Mouse (Mus musculus) cortical plate, adult 2 months (tissue): ENCODE measurements around the gene Glod5.

Experiments used
- CTCF ChIP-seq: fragments of 200-500 bp; IDR thresholded peaks from 2 replicates; pipeline ENCODE4 v1.5.1; 2011; ENCODE audit warnings: mild to moderate bottlenecking, control low read depth, low read length; ENCODE audit not compliant: insufficient read depth; ENCODE audit errors: extremely low read depth
- POLR2A ChIP-seq: fragments of 200-500 bp; IDR thresholded peaks from 2 replicates; pipeline ENCODE4 v1.6.1; 2011; ENCODE audit warnings: mild to moderate bottlenecking, low read length, control low read depth; ENCODE audit not compliant: insufficient read depth; ENCODE audit errors: extremely low read depth

GRCm38 (mm10) chrX:7993068-7993735 lies 25.1 kb downstream of the Glod5 start:
- no peak for TF ChIP-seq CTCF
- TF ChIP-seq POLR2A = no peak
